In genomic region chr14:30634418-30634817, GRCm38 (mm10) we compare ENCODE assay signal across 22 mouse cellular contexts. TPM values are rescaled to one million over a fixed set of nuclear protein-coding genes. Genes with fewer than 3 reads are reported as not detected.
A peak's percentile ranks its signal among the peaks of the same experiment; 100 is the strongest.
DNase-seq lines count a peak whose midpoint lies in the region; ATAC-seq and TF ChIP-seq lines count a peak whose summit lies in the region.
"Had no signal": no experiment of that assay in that cellular context is flagged by ENCODE, and none has a peak within 500 bp of the region (broad histone marks: within the 10 kb centered on the region; RNA-seq: fewer than 3 reads in every experiment).

No protein-coding gene starts in this region.

- no peaks in the 10 kb centered on the region for H3K27me3 ChIP-seq in hindbrain, embryonic 10.5 days (ENCODE audit: insufficient read depth, poor library complexity, severe bottlenecking)
- no peaks in the 10 kb centered on the region for H3K27me3 ChIP-seq in hindbrain, embryonic 11.5 days (ENCODE audit: control insufficient read depth, insufficient read depth, low read length)
- no peaks in the 10 kb centered on the region for H3K27me3 ChIP-seq in kidney, embryonic 16.5 days (ENCODE audit: insufficient read depth, low read length)
- no peaks in the 10 kb centered on the region for H3K27me3 ChIP-seq in intestine, postnatal 0 days (replicated peaks; ENCODE audit: control insufficient read depth, insufficient read depth, low read length)
- H3K27me3 ChIP-seq in limb, embryonic 10.5 days (ENCODE audit: low read depth, poor library complexity, severe bottlenecking): no peaks in the 10 kb centered on the region
- H3K27me3 ChIP-seq: forebrain, embryonic 13.5 days; heart, embryonic 15.5 days; hindbrain, embryonic 12.5 days; Patski had no signal

- 84% methylated on average over 1 of the region's 1 CpGs for WGBS in hindbrain, embryonic 10.5 days
- 93% methylated on average over 1 of the region's 1 CpGs for WGBS in hindbrain, embryonic 11.5 days
- 88% methylated on average over 1 of the region's 1 CpGs for WGBS in kidney, embryonic 16.5 days
- 74% methylated on average over 1 of the region's 1 CpGs for WGBS in intestine, postnatal 0 days
- WGBS in limb, embryonic 10.5 days: 84% methylated on average over 1 of the region's 1 CpGs

- H3K27ac ChIP-seq in hindbrain, embryonic 10.5 days: peak overlapping the region; percentile 23; the same call in 1 of the 2 replicates
- H3K27ac ChIP-seq in hindbrain, embryonic 11.5 days (ENCODE audit: low read depth, low read length): no peak overlapping the region
- H3K27ac ChIP-seq in kidney, embryonic 16.5 days (ENCODE audit: low read length): no peak overlapping the region
- peak overlapping the region; percentile 90 for H3K27ac ChIP-seq in intestine, postnatal 0 days (ENCODE audit: low read depth, low read length)
- H3K27ac ChIP-seq in limb, embryonic 10.5 days: no peak overlapping the region
- H3K27ac ChIP-seq: embryonic facial prominence, embryonic 10.5 days; forebrain, embryonic 13.5 days; gastrocnemius, adult 2 months; heart, embryonic 15.5 days; hindbrain, embryonic 12.5 days had no signal

- no peak overlapping the region for H3K4me2 ChIP-seq in hindbrain, embryonic 11.5 days (replicated peaks; ENCODE audit: low read depth, low read length)
- H3K4me2 ChIP-seq in kidney, embryonic 16.5 days (replicated peaks; ENCODE audit: low read depth, low read length): no peak overlapping the region
- no peak overlapping the region for H3K4me2 ChIP-seq in intestine, postnatal 0 days (replicated peaks; ENCODE audit: low read depth)
- H3K4me2 ChIP-seq: forebrain, embryonic 13.5 days; heart, embryonic 15.5 days; hindbrain, embryonic 12.5 days had no signal

- no peaks in the 10 kb centered on the region for H3K36me3 ChIP-seq in hindbrain, embryonic 10.5 days
- no peaks in the 10 kb centered on the region for H3K36me3 ChIP-seq in hindbrain, embryonic 11.5 days (ENCODE audit: control insufficient read depth, insufficient read depth, low read length)
- no peaks in the 10 kb centered on the region for H3K36me3 ChIP-seq in kidney, embryonic 16.5 days (ENCODE audit: insufficient read depth, low read length)
- no peaks in the 10 kb centered on the region for H3K36me3 ChIP-seq in intestine, postnatal 0 days (ENCODE audit: control insufficient read depth, insufficient read depth)
- H3K36me3 ChIP-seq in limb, embryonic 10.5 days: no peaks in the 10 kb centered on the region
- H3K36me3 ChIP-seq: embryonic facial prominence, embryonic 10.5 days; heart, embryonic 15.5 days; hindbrain, embryonic 12.5 days had no signal

- no peak for ATAC-seq in hindbrain, embryonic 11.5 days (ENCODE audit: low FRiP score)
- ATAC-seq in kidney, embryonic 16.5 days (ENCODE audit: low FRiP score, low TSS enrichment): no peak
- ATAC-seq in intestine, postnatal 0 days: no peak
- no peak for ATAC-seq in activated CD4-positive, CD25-positive, alpha-beta regulatory T cell, adult 4 months
- ATAC-seq: forebrain, embryonic 13.5 days; forebrain, postnatal 0 days; hindbrain, embryonic 16.5 days; Patski had no signal

- H3K4me1 ChIP-seq in hindbrain, embryonic 10.5 days (replicated peaks): peaks cover 33% of the 10 kb centered on the region
- no peaks in the 10 kb centered on the region for H3K4me1 ChIP-seq in hindbrain, embryonic 11.5 days (replicated peaks; ENCODE audit: control insufficient read depth, insufficient read depth, low read length)
- peaks cover 24% of the 10 kb centered on the region for H3K4me1 ChIP-seq in kidney, embryonic 16.5 days (ENCODE audit: insufficient read depth, low read length)
- H3K4me1 ChIP-seq in intestine, postnatal 0 days (replicated peaks; ENCODE audit: control insufficient read depth, insufficient read depth, low read length): peaks cover 16% of the 10 kb centered on the region
- H3K4me1 ChIP-seq in limb, embryonic 10.5 days: peaks cover 21% of the 10 kb centered on the region; the same call in 1 of the 2 replicates

- H3K9me3 ChIP-seq in hindbrain, embryonic 10.5 days: no peaks in the 10 kb centered on the region
- H3K9me3 ChIP-seq in hindbrain, embryonic 11.5 days (ENCODE audit: control insufficient read depth, low read length): no peaks in the 10 kb centered on the region
- H3K9me3 ChIP-seq in kidney, embryonic 16.5 days (ENCODE audit: low read length): no peaks in the 10 kb centered on the region
- H3K9me3 ChIP-seq in intestine, postnatal 0 days (ENCODE audit: control insufficient read depth): no peaks in the 10 kb centered on the region
- H3K9me3 ChIP-seq in limb, embryonic 10.5 days (replicated peaks): no peaks in the 10 kb centered on the region
- H3K9me3 ChIP-seq: embryonic facial prominence, embryonic 10.5 days; forebrain, embryonic 13.5 days; heart, embryonic 15.5 days; hindbrain, embryonic 12.5 days had no signal

- H3K9ac ChIP-seq in hindbrain, embryonic 11.5 days (ENCODE audit: low read depth, low read length): no peak overlapping the region
- H3K9ac ChIP-seq in kidney, embryonic 16.5 days (replicated peaks; ENCODE audit: low read length): 0 out of 2 replicates have a peak overlapping the region, but pooled peaks have one; percentile 29
- no peak overlapping the region for H3K9ac ChIP-seq in intestine, postnatal 0 days (ENCODE audit: low read depth, low read length)
- H3K9ac ChIP-seq: forebrain, embryonic 13.5 days; forebrain, postnatal 0 days; heart, embryonic 15.5 days; hindbrain, embryonic 12.5 days had no signal

- no peak overlapping the region for H3K4me3 ChIP-seq in hindbrain, embryonic 10.5 days
- no peak overlapping the region for H3K4me3 ChIP-seq in hindbrain, embryonic 11.5 days (ENCODE audit: low read depth, low read length)
- no peak overlapping the region for H3K4me3 ChIP-seq in kidney, embryonic 16.5 days (ENCODE audit: low read length)
- H3K4me3 ChIP-seq in intestine, postnatal 0 days (ENCODE audit: low read depth, low read length): no peak overlapping the region
- H3K4me3 ChIP-seq in limb, embryonic 10.5 days: no peak overlapping the region
- H3K4me3 ChIP-seq: embryonic facial prominence, embryonic 10.5 days; forebrain, embryonic 13.5 days; gastrocnemius, adult 2 months; heart, embryonic 15.5 days; hindbrain, embryonic 12.5 days had no signal

- no peak for TF ChIP-seq CTCF in intestine, postnatal 0 days (IDR thresholded peaks at IDR 0.05; ENCODE audit: low read depth)

- DNase-seq in hindbrain, embryonic 10.5 days (ENCODE audit: low spot score): no peak
- no peak for DNase-seq in hindbrain, embryonic 11.5 days (ENCODE audit: low spot score)
- no peak for DNase-seq in kidney, adult 18-20 months
- DNase-seq in yolk sac, embryonic 10.5 days (ENCODE audit: low spot score): peak; percentile 52
- no peak for DNase-seq in limb, embryonic 10.5 days (ENCODE audit: low spot score)
- DNase-seq: adrenal gland, adult 2 months; adrenal gland, postnatal 36 days; cerebellum, adult 2 months; cerebellum, postnatal 10 days; forebrain, postnatal 0 days; gastrocnemius, postnatal 25 days; heart, postnatal 14 days had no signal

RNA-seq across cellular contexts. Expression of gene Prkcd, which starts 8.4 kb away (rescaled TPM):
- 28.7 and 35.4 TPM in 2 replicates for polyA plus RNA-seq in hindbrain, embryonic 10.5 days (2016; fragmentation: Nextera tagmentation; extraction: Ambion mirVana)
- polyA plus RNA-seq in hindbrain, embryonic 11.5 days (2014; fragmentation: Nextera tagmentation; extraction: Ambion mirVana): 27.4 and 29.4 TPM in 2 replicates
- 48.9 and 52.4 TPM in 2 replicates for polyA plus RNA-seq in kidney, embryonic 16.5 days (2015; fragmentation: Nextera tagmentation; extraction: Ambion mirVana)
- polyA plus RNA-seq in intestine, postnatal 0 days (2015; fragmentation: Nextera tagmentation; extraction: Ambion mirVana): 54.7 and 60.6 TPM in 2 replicates
- polyA plus RNA-seq in activated CD4-positive, CD25-positive, alpha-beta regulatory T cell, adult 4 months (2017; shearing (Covaris generic)): 10 to 100 TPM; 29.4 to 30.1 TPM
- 26.0 and 36.8 TPM in 2 replicates for polyA plus RNA-seq in limb, embryonic 10.5 days (2016; fragmentation: Nextera tagmentation; extraction: Ambion mirVana)

RNA-seq across cellular contexts. Expression of gene Rft1, which starts 19.7 kb away (rescaled TPM):
- polyA plus RNA-seq in hindbrain, embryonic 10.5 days (2016; fragmentation: Nextera tagmentation; extraction: Ambion mirVana): 13.0 and 13.6 TPM in 2 replicates
- 13.2 and 13.6 TPM in 2 replicates for polyA plus RNA-seq in hindbrain, embryonic 11.5 days (2014; fragmentation: Nextera tagmentation; extraction: Ambion mirVana)
- 19.6 and 20.3 TPM in 2 replicates for polyA plus RNA-seq in kidney, embryonic 16.5 days (2015; fragmentation: Nextera tagmentation; extraction: Ambion mirVana)
- 8.4 and 9.0 TPM in 2 replicates for polyA plus RNA-seq in intestine, postnatal 0 days (2015; fragmentation: Nextera tagmentation; extraction: Ambion mirVana)
- polyA plus RNA-seq in activated CD4-positive, CD25-positive, alpha-beta regulatory T cell, adult 4 months (2017; shearing (Covaris generic)): 10 to 100 TPM; 12.9 to 13.1 TPM
- 16.6 and 19.3 TPM in 2 replicates for polyA plus RNA-seq in limb, embryonic 10.5 days (2016; fragmentation: Nextera tagmentation; extraction: Ambion mirVana)

Comparison
In these comparisons a context has a peak if more than half of its experiments do, and no peak if none do; other contexts are left out.
1. H3K27ac ChIP-seq: peak in hindbrain, embryonic 10.5 days (single experiment) and intestine, postnatal 0 days (single experiment); none in hindbrain, embryonic 11.5 days (single experiment), kidney, embryonic 16.5 days (single experiment) and limb, embryonic 10.5 days (single experiment).